Mouse (Mus musculus): ENCODE measurements around the gene Acta1. TPM values are rescaled to one million over a fixed set of nuclear protein-coding genes. Genes with fewer than 3 reads are reported as not detected.

Acta1 gene
- total RNA-seq, 2 experiments from 2014 or later: 284 to 359 TPM

GRCm38 (mm10) chr8:123849352-123849751 is 45.2 kb downstream of the Acta1 start:
- DNase-seq: no peak
- intact Hi-C loops (cut with DNase I): no loop called here

GRCm38 (mm10) chr8:123847546-123847945 is 47.0 kb downstream of the Acta1 start:
- intact Hi-C loops (cut with DNase I): no loop called here

DNA sequence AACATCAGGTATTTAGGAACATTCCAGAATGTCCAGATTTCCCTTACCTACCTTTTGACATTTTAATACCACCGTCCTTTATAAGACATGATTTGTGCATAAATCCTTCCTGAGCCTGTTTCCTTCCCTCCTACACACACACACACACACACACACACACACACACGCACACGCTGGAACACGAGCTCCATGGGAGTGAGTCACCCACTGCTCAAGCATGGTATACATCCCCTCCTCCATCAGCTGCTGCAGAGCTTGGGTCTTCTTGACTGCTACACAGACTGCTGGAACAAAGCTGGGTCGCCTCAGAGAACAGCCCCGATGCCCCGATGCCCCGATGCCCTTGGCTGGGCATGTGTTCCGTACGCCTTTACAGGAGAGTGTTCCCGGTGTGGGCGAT is 48.0 kb downstream of the Acta1 start:
- intact Hi-C loops (cut with DNase I): no loop called here
- DNase-seq: no peak

More at GRCm38 (mm10) chr8:123847546-123847945, 47.0 kb downstream of the Acta1 start:
- DNase-seq: no peak

- no peak for DNase-seq
- intact Hi-C loops (cut with DNase I): no loop called here
Measured at GRCm38 (mm10) chr8:123845991-123846390, 48.6 kb downstream of the Acta1 start.

GRCm38 (mm10) chr8:123845114-123845513 is 49.4 kb downstream of the Acta1 start:
- DNase-seq: no peak
- intact Hi-C loops (cut with DNase I): no loop called here

DNA sequence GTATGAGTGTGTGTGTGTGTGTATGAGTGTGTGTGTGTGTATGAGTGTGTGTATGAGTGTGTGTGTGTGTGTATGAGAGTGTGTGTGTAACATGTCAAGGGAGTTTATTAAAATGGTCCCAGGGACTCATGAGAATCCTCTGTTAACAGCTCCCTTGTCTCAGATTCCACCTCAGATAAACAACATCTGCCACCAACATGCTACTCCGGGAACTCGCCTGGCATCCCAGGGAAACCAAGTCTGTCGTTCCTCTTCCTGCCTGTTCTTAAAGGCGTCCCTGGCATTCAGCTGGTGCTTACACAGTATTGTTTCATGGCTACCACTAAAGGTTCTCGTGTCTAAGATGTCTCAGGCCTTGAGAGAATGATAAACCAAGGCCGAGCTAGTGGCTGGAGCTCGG is 50.2 kb downstream of the Acta1 start:
- intact Hi-C loops (cut with DNase I): no loop called here
- no peak for DNase-seq

DNA sequence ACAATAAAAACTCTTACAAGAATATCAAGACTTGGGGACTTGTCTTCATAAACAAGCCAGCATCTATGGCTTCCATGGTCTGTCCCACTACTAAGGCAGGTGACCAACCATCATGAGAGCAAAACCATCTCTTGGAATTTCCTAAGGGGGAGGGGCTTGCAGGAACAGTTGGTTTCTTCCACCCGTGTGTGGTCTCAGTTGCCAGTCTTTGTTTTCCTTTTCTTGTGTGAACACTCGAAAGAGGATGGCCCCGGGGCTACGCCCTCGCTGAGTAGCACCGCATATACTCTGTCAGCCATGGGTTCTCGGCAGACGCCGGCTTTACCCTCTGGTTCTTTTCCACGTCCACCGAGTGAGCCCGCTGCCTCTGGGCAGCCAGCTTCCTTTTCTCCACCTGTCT is 52.5 kb downstream of the Acta1 start:
- no peak for DNase-seq
- intact Hi-C loops (cut with DNase I): no loop called here

Other genes with a start within 250 kb of the Acta1 start
- 1 to 10 TPM; 7.5 to 9.9 TPM for gene Rhou, start 240.8 kb downstream of the Acta1 start, total RNA-seq (2021)
- 1 to 10 TPM; 7.8 to 7.9 TPM for gene Rab4a, start 88.8 kb downstream of the Acta1 start, total RNA-seq (2021)
- gene Ccsap, start 34.5 kb downstream of the Acta1 start, total RNA-seq (2021): 1 to 10 TPM; 1.7 to 2.2 TPM
- gene Nup133, start 54.5 kb upstream of the Acta1 start, total RNA-seq (2021): 10 to 100 TPM; 10.3 to 12.4 TPM
- gene Abcb10, start 88.4 kb upstream of the Acta1 start, total RNA-seq (2021): 10 to 100 TPM; 44.8 to 46.5 TPM
- 10 to 100 TPM; 18.4 to 19.1 TPM for gene Taf5l, start 126.6 kb upstream of the Acta1 start, total RNA-seq (2021)
- gene Urb2, start 126.8 kb upstream of the Acta1 start, total RNA-seq (2021): 1 to 10 TPM; 6.7 to 6.9 TPM